1 mouse cellular context compared by ENCODE assay signal in the genomic region with DNA sequence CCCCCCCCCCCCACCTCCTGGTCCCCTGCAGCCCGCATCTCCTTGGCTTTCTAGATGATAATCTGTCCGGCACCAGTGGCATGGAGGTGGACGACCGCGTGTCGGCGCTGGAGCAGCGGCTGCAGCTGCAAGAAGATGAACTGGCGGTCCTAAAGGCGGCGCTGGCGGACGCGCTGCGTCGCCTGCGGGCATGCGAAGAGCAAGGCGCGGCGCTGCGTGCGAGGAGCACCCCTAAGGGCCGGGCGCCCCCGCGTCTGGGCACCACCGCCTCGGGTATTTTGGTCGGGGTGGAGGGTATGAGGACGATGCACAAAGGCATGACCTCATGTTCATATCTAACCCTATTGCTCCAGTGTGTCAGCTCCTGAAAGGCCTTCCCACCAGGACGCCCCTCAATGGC.
TF ChIP-seq lines count a peak whose summit lies in the region.

No protein-coding gene starts in this region.

TF ChIP-seq in CH12.LX, 34 proteins besides CTCF, POLR2A, EP300 and RAD21 (continued from another document):
- TF ChIP-seq NRF1 (IDR thresholded peaks at IDR 0.05; ENCODE audit: low read depth, low read length), result peak; percentile 37; the same call in 1 of the 2 replicates
- no peak for TF ChIP-seq PAX5 (IDR thresholded peaks at IDR 0.05; ENCODE audit: low read length)
- TF ChIP-seq SIN3A (IDR thresholded peaks at IDR 0.05; ENCODE audit: low read length), result peak; percentile 38
- no peak for TF ChIP-seq USF2 (conservative IDR thresholded peaks at IDR 0.05; ENCODE audit: low read depth, low read length)
- no peak; the same call in 1 of the 2 replicates for TF ChIP-seq ETS1 (conservative IDR thresholded peaks at IDR 0.05; ENCODE audit: low read depth, low read length)
- TF ChIP-seq POLR2AphosphoS2 (IDR thresholded peaks at IDR 0.05; ENCODE audit: low read depth, low read length), result no peak
- no peak for TF ChIP-seq MAFK (IDR thresholded peaks at IDR 0.05; ENCODE audit: insufficient replicate concordance, low read length)
- no peak for TF ChIP-seq ZKSCAN1 (IDR thresholded peaks at IDR 0.05; ENCODE audit: borderline replicate concordance, low read depth, low read length)
- TF ChIP-seq KAT2A (IDR thresholded peaks at IDR 0.05; ENCODE audit: insufficient replicate concordance, low read length), result no peak
- no peak for TF ChIP-seq TBP (conservative IDR thresholded peaks at IDR 0.05; ENCODE audit: low read depth, low read length)
- no peak for TF ChIP-seq JUN (IDR thresholded peaks at IDR 0.05; ENCODE audit: insufficient read depth, low read depth, low read length)
- peak; percentile 68; the same call in 1 of the 2 replicates for TF ChIP-seq TCF12 (IDR thresholded peaks at IDR 0.05; ENCODE audit: low read depth, low read length)
- 0 out of 2 replicates have a peak, but pooled peaks have one; percentile 31 for TF ChIP-seq ZMIZ1 (IDR thresholded peaks at IDR 0.05; ENCODE audit: low read depth, low read length)
- TF ChIP-seq CHD2 (IDR thresholded peaks at IDR 0.05; ENCODE audit: low read length), result no peak
- TF ChIP-seq NELFE (IDR thresholded peaks at IDR 0.05; ENCODE audit: low read depth, low read length), result peak; percentile 74; the same call in 1 of the 2 replicates
- peak; percentile 80 for TF ChIP-seq SMC3 (IDR thresholded peaks at IDR 0.05; ENCODE audit: low read depth, low read length)
- TF ChIP-seq MYC (IDR thresholded peaks at IDR 0.05; ENCODE audit: low read depth, low read length), result peak; percentile 18
- peak; percentile 11; the same call in 1 of the 2 replicates for TF ChIP-seq BHLHE40 (IDR thresholded peaks at IDR 0.05; ENCODE audit: low read depth, low read length)
- 0 out of 2 replicates have a peak, but pooled peaks have one; percentile 0 for TF ChIP-seq RCOR1 (conservative IDR thresholded peaks at IDR 0.05; ENCODE audit: low read depth, low read length)
- no peak; the same call in none of the 2 replicates for TF ChIP-seq UBTF (IDR thresholded peaks at IDR 0.05; ENCODE audit: low read depth, low read length)
- TF ChIP-seq MXI1 (IDR thresholded peaks at IDR 0.05; ENCODE audit: low read depth, low read length), result peak; percentile 82
- TF ChIP-seq IRF4 (IDR thresholded peaks at IDR 0.05; ENCODE audit: low read depth, low read length), result 0 out of 2 replicates have a peak, but pooled peaks have one; percentile 18
- TF ChIP-seq ELF1 (IDR thresholded peaks at IDR 0.05; ENCODE audit: low read depth, low read length), result no peak
- TF ChIP-seq ZC3H11A (IDR thresholded peaks at IDR 0.05; ENCODE audit: low read depth, low read length), result no peak
